Mouse (Mus musculus) lung, postnatal 4 days (tissue): ENCODE data around the gene Prpf38b.
A peak's percentile ranks its signal among the peaks of the same experiment; 100 is the strongest.

ENCODE experiments used
- DNase-seq, 2 experiments: peaks; one replicate each; pipeline ENCODE4 v3.0.0; 2021

Prpf38b gene

DNA sequence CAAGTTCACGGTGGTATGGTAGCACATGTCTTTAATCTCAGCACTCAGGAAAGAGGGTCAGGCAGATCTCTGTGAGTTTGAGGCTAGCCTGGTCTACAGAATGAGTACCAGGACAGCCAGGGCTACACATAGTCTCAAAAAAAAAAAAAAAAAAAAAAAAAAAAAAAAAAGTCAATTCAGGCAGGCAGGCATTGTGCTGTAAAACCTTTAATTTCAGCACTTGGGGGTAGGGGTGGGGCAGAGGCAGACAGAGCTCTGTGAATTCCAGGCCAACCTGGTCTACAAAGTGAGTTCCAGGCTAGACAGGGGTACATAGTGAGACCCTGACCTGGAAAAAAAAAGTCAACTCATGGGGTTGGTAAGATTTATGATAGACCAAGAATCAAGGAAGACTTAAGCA is 53.8 kb downstream of the Prpf38b start:
- no peak for DNase-seq

DNA sequence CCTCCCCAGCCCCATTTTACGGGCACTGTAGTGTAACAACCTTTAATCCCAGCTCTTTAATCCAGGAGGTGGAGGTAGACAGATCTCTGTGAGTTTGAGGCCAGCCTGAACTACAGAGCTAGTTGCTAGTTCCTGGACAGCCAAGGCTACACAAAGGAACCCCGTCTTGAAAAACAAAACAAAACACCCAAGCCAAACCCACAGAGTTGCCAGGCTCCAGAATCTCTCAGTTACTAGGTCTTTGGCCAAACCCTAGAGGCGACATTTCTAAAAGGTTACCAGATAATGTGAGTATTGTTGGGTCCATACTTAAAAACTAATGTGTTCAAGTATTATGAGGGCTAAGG is 54.4 kb downstream of the Prpf38b start:
- no peak for DNase-seq

DNA sequence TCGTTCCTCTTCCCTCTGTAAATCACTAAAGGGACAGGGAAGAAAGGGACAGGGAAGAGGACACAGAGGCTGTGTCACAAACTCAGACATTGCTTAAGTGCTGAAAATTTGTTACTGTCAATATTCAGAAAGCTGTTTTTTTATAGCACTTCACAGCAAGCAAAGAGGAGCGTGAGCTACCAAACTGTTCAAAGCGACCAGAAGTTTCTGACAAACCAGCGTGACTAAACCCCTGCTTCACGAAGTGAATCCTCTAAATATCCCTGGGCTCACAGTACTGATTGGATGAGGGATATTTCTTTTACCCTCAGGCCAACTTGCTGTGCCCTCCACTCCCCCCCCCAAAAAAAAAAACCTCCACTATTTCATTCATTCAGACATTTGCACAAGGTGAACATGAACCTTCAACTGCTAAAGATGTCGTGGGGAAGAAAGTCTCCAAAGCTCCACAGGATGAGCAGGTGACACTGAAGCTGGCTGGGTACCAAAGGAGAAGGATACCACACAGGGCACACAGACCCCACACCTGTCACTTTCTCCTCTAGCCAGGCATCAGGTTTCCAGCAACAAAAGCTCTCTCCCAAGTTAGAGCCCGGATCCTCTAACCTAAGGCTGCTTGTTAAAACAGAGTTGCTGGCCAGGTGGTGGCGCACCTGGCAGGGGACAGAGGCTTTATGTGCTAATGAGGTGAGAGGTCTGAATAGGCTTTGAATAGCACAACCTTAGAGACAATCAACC is 55.0 kb downstream of the Prpf38b start:
- peak; percentile 53 to 58 for DNase-seq

DNA sequence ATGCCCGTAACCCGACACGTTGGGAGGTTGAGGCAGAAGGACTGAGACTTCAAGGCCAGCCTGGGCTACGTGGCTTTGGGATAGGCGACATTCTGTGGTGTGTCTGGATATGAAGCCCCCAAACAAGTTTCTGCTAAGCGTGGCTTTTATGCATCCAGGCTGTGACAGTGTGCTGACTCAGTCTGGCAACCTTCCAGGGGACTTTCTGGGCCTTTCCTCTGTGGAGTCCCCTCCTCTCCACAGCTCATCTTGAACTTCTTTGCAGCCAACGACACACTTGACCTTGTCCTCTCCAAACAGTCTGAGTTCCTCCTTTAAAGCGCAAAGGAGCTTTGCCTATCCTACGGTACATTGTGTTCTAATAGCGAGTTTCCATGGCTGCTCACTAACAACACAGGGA is 55.7 kb downstream of the Prpf38b start:
- DNase-seq, result peak; percentile 53 to 66

DNA sequence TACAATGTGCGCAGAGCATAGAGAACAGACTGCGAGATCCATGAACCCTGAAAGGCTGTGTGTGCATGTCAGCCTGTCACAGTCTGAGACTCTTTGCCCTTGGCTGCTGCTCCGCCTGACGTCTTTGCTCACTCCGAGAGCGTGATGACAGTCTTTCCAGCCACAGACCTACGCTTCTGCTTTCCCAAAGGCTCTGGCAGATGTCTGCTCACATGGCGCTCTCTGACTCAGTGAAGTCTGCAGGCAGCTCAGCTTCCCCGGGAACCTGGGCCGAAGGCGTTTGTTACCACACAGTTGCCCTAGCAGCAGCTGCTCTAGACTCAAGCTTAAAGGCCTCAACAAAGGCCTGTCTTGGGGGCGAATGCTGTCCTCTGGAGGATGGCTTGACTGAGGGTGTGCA is 56.2 kb downstream of the Prpf38b start:
- peak; percentile 62 to 72 for DNase-seq

DNA sequence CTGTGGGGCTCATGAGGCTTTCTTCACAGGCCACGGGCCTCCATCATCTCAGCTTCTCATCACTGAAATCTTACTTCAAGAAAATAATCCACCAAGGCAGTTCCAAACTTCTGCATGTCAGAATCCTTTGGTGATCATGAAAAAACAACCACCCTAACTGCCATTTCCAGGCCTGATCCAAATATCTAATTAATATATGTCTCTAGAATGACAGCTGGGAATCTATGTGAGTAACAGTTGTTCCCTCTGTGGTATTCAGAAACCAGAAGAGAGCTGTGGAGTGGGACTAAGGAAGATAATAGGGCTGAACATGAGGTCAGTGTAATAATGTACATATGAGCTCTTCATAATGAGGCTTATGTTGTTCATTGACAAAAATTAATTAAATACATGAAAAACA is 58.3 kb downstream of the Prpf38b start:
- no peak for DNase-seq
